Mouse (Mus musculus): ENCODE measurements at regions not wholly inside any gene's neighbourhood (a gene's known extent, or its start where the extent isn't known, plus 50 kb on each side); places are given as distances from the start of the nearest gene placed in this dataset.

- peaks cover 17% of the 10 kb centered on the region for H3K4me1 ChIP-seq
- no peak overlapping the region for H3K9ac ChIP-seq (replicated peaks)
- H3K4me2 ChIP-seq: no peak overlapping the region
- no peak for ATAC-seq (ENCODE audit: low FRiP score)
- H3K4me3 ChIP-seq (replicated peaks): no peak overlapping the region
- no peaks in the 10 kb centered on the region for H3K9me3 ChIP-seq (replicated peaks)
- H3K27me3 ChIP-seq (replicated peaks): no peaks in the 10 kb centered on the region
- no peaks in the 10 kb centered on the region for H3K36me3 ChIP-seq
- 71% methylated on average over 9 of the region's 9 CpGs for WGBS
- no peak overlapping the region for H3K27ac ChIP-seq (replicated peaks)
These were observed 118.3 kb upstream of the Klf14 start for GRCm38 (mm10) chr6:31077216-31077615.

GRCm38 (mm10) chr6:31077779-31078178 is 118.9 kb upstream of the Klf14 start:
- Histone ChIP-seq H3K27ac (replicated peaks) (no peak overlapping the region), H3K9ac (replicated peaks) (no peak overlapping the region), H3K36me3 (no peaks in the 10 kb centered on the region), H3K27me3 (replicated peaks) (no peaks in the 10 kb centered on the region), H3K9me3 (replicated peaks) (no peaks in the 10 kb centered on the region), H3K4me1 (peaks cover 17% of the 10 kb centered on the region), H3K4me2 (no peak overlapping the region), H3K4me3 (replicated peaks) (no peak overlapping the region)
- 81% methylated on average over 9 of the region's 9 CpGs for WGBS
- ATAC-seq (ENCODE audit: low FRiP score): no peak

- no peak overlapping the region for H3K9ac ChIP-seq (replicated peaks)
- ATAC-seq (ENCODE audit: low FRiP score): no peak
- H3K4me3 ChIP-seq (replicated peaks): no peak overlapping the region
- no peak overlapping the region for H3K27ac ChIP-seq (replicated peaks)
- 81% methylated on average over 6 of the region's 6 CpGs for WGBS
- no peaks in the 10 kb centered on the region for H3K36me3 ChIP-seq
- no peaks in the 10 kb centered on the region for H3K9me3 ChIP-seq (replicated peaks)
- H3K4me1 ChIP-seq: peaks cover 17% of the 10 kb centered on the region
- no peaks in the 10 kb centered on the region for H3K27me3 ChIP-seq (replicated peaks)
- no peak overlapping the region for H3K4me2 ChIP-seq
These were observed 119.5 kb upstream of the Klf14 start for GRCm38 (mm10) chr6:31078413-31078812.

- H3K9ac ChIP-seq (replicated peaks): no peak overlapping the region
- H3K4me1 ChIP-seq: peaks cover 17% of the 10 kb centered on the region
- WGBS: 66% methylated on average over 14 of the region's 14 CpGs
- H3K4me2 ChIP-seq: no peak overlapping the region
- ATAC-seq (ENCODE audit: low FRiP score): no peak
- H3K9me3 ChIP-seq (replicated peaks): no peaks in the 10 kb centered on the region
- H3K4me3 ChIP-seq (replicated peaks): no peak overlapping the region
- H3K36me3 ChIP-seq: no peaks in the 10 kb centered on the region
- H3K27me3 ChIP-seq (replicated peaks): no peaks in the 10 kb centered on the region
- no peak overlapping the region for H3K27ac ChIP-seq (replicated peaks)
These were observed 120.8 kb upstream of the Klf14 start for GRCm38 (mm10) chr6:31079586-31080259.

- Histone ChIP-seq H3K9me3 (replicated peaks) (no peaks in the 10 kb centered on the region), H3K4me2 (no peak overlapping the region), H3K36me3 (no peaks in the 10 kb centered on the region), H3K27ac (replicated peaks) (no peak overlapping the region), H3K27me3 (replicated peaks) (no peaks in the 10 kb centered on the region), H3K4me3 (replicated peaks) (no peak overlapping the region), H3K4me1 (peaks cover 17% of the 10 kb centered on the region), H3K9ac (replicated peaks) (no peak overlapping the region)
- 87% methylated on average over 4 of the region's 4 CpGs for WGBS
- no peak for ATAC-seq (ENCODE audit: low FRiP score)
These were observed 121.4 kb upstream of the Klf14 start for GRCm38 (mm10) chr6:31080279-31080678.

GRCm38 (mm10) chr6:31080691-31081090 is 121.8 kb upstream of the Klf14 start:
- 92% methylated on average over 9 of the region's 9 CpGs for WGBS
- H3K27me3 ChIP-seq (replicated peaks): no peaks in the 10 kb centered on the region
- no peaks in the 10 kb centered on the region for H3K36me3 ChIP-seq
- no peaks in the 10 kb centered on the region for H3K9me3 ChIP-seq (replicated peaks)
- H3K4me2 ChIP-seq: no peak overlapping the region
- no peak overlapping the region for H3K4me3 ChIP-seq (replicated peaks)
- H3K27ac ChIP-seq (replicated peaks): no peak overlapping the region
- H3K4me1 ChIP-seq: peaks cover 14% of the 10 kb centered on the region
- no peak overlapping the region for H3K9ac ChIP-seq (replicated peaks)
- ATAC-seq (ENCODE audit: low FRiP score): no peak

GRCm38 (mm10) chr6:31081238-31081637 is 122.4 kb upstream of the Klf14 start:
- ATAC-seq (ENCODE audit: low FRiP score): no peak
- Histone ChIP-seq H3K9ac (replicated peaks) (no peak overlapping the region), H3K27me3 (replicated peaks) (no peaks in the 10 kb centered on the region), H3K27ac (replicated peaks) (no peak overlapping the region), H3K4me2 (no peak overlapping the region), H3K4me1 (0 out of 2 replicates have a peak, but pooled peaks cover 9% of the 10 kb centered on the region), H3K9me3 (replicated peaks) (no peaks in the 10 kb centered on the region), H3K36me3 (no peaks in the 10 kb centered on the region), H3K4me3 (replicated peaks) (no peak overlapping the region)
- 91% methylated on average over 9 of the region's 9 CpGs for WGBS

GRCm38 (mm10) chr6:31081988-31082387 is 123.1 kb upstream of the Klf14 start:
- H3K9me3 ChIP-seq (replicated peaks): no peaks in the 10 kb centered on the region
- no peaks in the 10 kb centered on the region for H3K27me3 ChIP-seq (replicated peaks)
- 77% methylated on average over 7 of the region's 7 CpGs for WGBS
- no peak overlapping the region for H3K4me3 ChIP-seq (replicated peaks)
- H3K4me2 ChIP-seq: no peak overlapping the region
- H3K4me1 ChIP-seq: 0 out of 2 replicates have a peak, but pooled peaks cover 5% of the 10 kb centered on the region
- no peak for ATAC-seq (ENCODE audit: low FRiP score)
- no peaks in the 10 kb centered on the region for H3K36me3 ChIP-seq
- H3K9ac ChIP-seq (replicated peaks): no peak overlapping the region
- H3K27ac ChIP-seq (replicated peaks): no peak overlapping the region

GRCm38 (mm10) chr6:31082613-31083470 is 124.0 kb upstream of the Klf14 start:
- Histone ChIP-seq H3K9ac (replicated peaks) (no peak overlapping the region), H3K4me2 (no peak overlapping the region), H3K27ac (replicated peaks) (no peak overlapping the region), H3K9me3 (replicated peaks) (no peaks in the 10 kb centered on the region), H3K36me3 (no peaks in the 10 kb centered on the region), H3K27me3 (replicated peaks) (no peaks in the 10 kb centered on the region), H3K4me1 (peaks cover 11% of the 10 kb centered on the region), H3K4me3 (replicated peaks) (no peak overlapping the region)
- WGBS: 80% methylated on average over 10 of the region's 10 CpGs
- no peak for ATAC-seq (ENCODE audit: low FRiP score)

- Histone ChIP-seq H3K4me1 (peaks cover 20% of the 10 kb centered on the region), H3K36me3 (no peaks in the 10 kb centered on the region), H3K4me2 (no peak overlapping the region), H3K27ac (replicated peaks) (no peak overlapping the region), H3K4me3 (replicated peaks) (no peak overlapping the region), H3K27me3 (replicated peaks) (no peaks in the 10 kb centered on the region), H3K9ac (replicated peaks) (no peak overlapping the region), H3K9me3 (replicated peaks) (no peaks in the 10 kb centered on the region)
- 87% methylated on average over 6 of the region's 6 CpGs for WGBS
- no peak for ATAC-seq (ENCODE audit: low FRiP score)
These were observed 124.8 kb upstream of the Klf14 start for GRCm38 (mm10) chr6:31083701-31084100.

- no peak for ATAC-seq (ENCODE audit: low FRiP score)
- Histone ChIP-seq H3K27me3 (replicated peaks) (no peaks in the 10 kb centered on the region), H3K4me2 (no peak overlapping the region), H3K9me3 (replicated peaks) (no peaks in the 10 kb centered on the region), H3K36me3 (no peaks in the 10 kb centered on the region), H3K27ac (replicated peaks) (no peak overlapping the region), H3K4me3 (replicated peaks) (no peak overlapping the region), H3K4me1 (peaks cover 26% of the 10 kb centered on the region), H3K9ac (replicated peaks) (no peak overlapping the region)
- 88% methylated on average over 8 of the region's 8 CpGs for WGBS
These were observed 126.3 kb upstream of the Klf14 start for GRCm38 (mm10) chr6:31085063-31085759.

GRCm38 (mm10) chr6:31085760-31086108 is 126.9 kb upstream of the Klf14 start:
- no peak overlapping the region for H3K27ac ChIP-seq (replicated peaks)
- no peaks in the 10 kb centered on the region for H3K27me3 ChIP-seq (replicated peaks)
- H3K9ac ChIP-seq (replicated peaks): no peak overlapping the region
- H3K4me1 ChIP-seq: peaks cover 26% of the 10 kb centered on the region
- no peak for ATAC-seq (ENCODE audit: low FRiP score)
- H3K9me3 ChIP-seq (replicated peaks): no peaks in the 10 kb centered on the region
- H3K4me3 ChIP-seq (replicated peaks): no peak overlapping the region
- no peaks in the 10 kb centered on the region for H3K36me3 ChIP-seq
- no peak overlapping the region for H3K4me2 ChIP-seq
- 66% methylated on average over 9 of the region's 9 CpGs for WGBS

Measured in neural tube, embryonic 15.5 days (tissue).